Mouse (Mus musculus): ENCODE data around the gene Nxn. TPM values are rescaled to one million over a fixed set of nuclear protein-coding genes. Genes with fewer than 3 reads are reported as not detected.

Gene Nxn
- total RNA-seq, 2 experiments from 2014 or later = 10.1 to 12.2 TPM

DNA sequence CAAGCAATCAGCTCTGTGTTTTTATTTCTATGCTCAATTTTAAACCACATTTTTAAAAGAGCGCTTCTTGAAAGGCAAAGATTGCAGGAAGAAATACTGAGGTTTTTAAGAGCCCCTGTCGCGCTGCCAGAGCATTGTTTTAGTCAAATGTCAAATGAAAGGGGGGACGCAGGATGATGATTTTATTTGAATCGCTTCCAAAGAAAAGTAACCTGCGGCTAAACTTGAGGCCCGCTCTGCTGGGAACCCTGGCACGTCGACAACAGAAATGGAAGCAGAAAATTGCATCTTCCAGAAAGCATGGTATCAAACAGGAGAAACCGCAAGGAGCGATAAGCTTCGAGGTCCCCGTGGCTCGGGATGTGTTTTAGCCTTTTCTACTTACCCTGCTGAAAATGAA is 57.8 kb downstream of the Nxn start:
- no peak for DNase-seq (ENCODE audit: low spot score in 2 of 2)
- intact Hi-C loops (cut with DNase I) = no loop called here

DNA sequence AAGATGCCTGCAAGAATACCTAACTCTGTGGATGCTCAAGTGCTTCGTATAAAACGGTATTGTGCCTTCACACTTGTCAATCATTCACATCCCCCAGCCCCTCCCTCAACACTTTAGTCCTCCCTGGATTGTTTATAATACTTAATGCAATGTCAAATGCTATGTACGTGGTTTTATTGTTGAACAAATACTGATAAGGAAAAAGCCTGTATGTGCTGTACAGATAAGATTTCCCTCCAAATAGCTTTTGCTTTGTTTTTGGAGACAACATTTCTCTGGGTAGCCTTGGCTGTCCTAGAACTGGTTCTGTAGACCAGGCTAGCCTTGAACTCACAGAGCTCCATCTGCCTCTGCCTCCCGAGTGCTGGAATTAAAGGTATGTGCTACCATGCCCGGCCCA is 59.1 kb downstream of the Nxn start:
- DNase-seq (ENCODE audit: low spot score in 2 of 2) = no peak
- intact Hi-C loops (cut with DNase I) = no loop called here

DNA sequence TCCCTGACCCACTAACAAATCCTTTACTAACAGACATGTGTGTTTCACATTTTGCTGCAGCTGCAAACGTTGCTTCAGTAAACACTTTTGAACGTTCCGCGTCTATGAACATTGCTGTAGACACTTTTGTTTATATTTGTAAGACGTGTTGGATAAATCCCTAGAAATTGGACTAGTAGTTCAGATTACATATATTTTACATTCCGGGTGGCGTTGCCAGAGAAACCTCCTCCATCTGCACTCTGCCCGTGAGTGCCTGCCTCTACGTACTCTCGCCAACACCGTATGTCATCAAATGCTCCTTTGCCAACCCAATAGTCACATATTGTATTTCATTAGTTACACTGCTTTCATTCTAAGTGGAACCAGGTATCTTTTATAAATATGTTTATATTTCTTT is 59.8 kb downstream of the Nxn start:
- DNase-seq (ENCODE audit: low spot score in 2 of 2) = no peak
- intact Hi-C loops (cut with DNase I) = no loop called here

- DNase-seq (ENCODE audit: low spot score in 2 of 2) = no peak
- intact Hi-C loops (cut with DNase I) = no loop called here
These were observed 60.3 kb downstream of the Nxn start for GRCm38 (mm10) chr11:76338656-76339055.

GRCm38 (mm10) chr11:76337764-76338163 is 61.2 kb downstream of the Nxn start:
- intact Hi-C loops (cut with DNase I) = no loop called here
- DNase-seq (ENCODE audit: low spot score in 2 of 2) = no peak

DNA sequence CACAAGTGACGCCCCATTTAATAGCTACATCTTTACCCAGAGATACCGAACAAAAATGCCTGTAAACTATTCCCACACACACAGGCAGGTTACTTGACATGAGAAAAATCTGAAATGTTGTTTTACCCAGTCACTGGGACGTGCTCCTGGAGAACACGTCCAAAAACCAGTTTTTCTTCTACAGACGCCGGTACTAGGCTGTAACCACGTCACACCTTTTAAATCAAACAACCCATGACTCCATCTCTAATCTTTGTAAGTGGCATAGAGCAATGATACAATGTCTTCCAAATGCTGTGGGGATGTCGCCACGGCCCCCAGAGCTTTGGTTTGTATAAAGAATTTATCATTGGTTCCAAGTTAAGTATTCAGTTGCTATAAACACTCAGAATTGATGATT is 61.7 kb downstream of the Nxn start:
- intact Hi-C loops (cut with DNase I) = no loop called here
- DNase-seq (ENCODE audit: low spot score in 2 of 2) = no peak

DNA sequence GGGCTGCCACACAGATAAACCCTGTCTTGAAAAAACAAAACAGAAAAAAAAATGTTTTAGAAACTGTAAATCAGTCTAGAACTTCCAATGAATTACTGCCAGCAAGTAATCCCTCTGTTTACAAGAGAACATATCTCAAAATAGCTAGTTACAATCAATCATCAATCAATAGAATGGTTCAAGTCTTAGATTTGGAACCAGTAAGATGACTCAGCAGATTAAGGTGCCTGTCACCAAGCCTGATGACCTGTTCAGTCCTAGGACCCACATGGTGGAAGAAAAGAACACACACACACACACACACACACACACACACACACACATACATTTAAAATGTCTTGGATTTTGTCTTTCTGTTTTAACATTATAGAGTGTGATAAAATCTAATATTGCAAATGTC is 62.7 kb downstream of the Nxn start:
- intact Hi-C loops (cut with DNase I) = no loop called here
- no peak for DNase-seq (ENCODE audit: low spot score in 2 of 2)

- no peak for DNase-seq (ENCODE audit: low spot score in 2 of 2)
- intact Hi-C loops (cut with DNase I) = no loop called here
These were observed 64.0 kb downstream of the Nxn start for GRCm38 (mm10) chr11:76334966-76335365.

DNA sequence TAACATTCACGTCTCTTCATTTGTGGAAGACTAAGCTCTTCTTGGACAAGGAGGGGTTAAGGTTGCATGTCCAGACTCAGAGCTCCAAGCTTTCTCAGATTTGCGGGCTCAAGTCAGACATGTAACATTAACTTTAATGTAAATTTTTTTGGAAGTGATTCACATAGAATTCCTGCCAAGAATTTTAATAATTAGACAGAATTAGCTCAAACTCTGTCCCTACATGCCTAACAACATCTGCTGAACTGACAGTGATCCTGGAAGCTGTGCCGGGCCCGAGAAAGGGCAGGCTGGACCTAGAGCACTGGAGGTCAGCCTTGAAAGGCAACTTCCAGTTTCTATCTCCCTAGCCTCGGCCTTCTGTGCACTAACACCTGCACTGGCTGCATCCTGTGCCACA is 66.7 kb downstream of the Nxn start:
- DNase-seq (ENCODE audit: low spot score in 2 of 2) = no peak
- intact Hi-C loops (cut with DNase I) = no loop called here

DNA sequence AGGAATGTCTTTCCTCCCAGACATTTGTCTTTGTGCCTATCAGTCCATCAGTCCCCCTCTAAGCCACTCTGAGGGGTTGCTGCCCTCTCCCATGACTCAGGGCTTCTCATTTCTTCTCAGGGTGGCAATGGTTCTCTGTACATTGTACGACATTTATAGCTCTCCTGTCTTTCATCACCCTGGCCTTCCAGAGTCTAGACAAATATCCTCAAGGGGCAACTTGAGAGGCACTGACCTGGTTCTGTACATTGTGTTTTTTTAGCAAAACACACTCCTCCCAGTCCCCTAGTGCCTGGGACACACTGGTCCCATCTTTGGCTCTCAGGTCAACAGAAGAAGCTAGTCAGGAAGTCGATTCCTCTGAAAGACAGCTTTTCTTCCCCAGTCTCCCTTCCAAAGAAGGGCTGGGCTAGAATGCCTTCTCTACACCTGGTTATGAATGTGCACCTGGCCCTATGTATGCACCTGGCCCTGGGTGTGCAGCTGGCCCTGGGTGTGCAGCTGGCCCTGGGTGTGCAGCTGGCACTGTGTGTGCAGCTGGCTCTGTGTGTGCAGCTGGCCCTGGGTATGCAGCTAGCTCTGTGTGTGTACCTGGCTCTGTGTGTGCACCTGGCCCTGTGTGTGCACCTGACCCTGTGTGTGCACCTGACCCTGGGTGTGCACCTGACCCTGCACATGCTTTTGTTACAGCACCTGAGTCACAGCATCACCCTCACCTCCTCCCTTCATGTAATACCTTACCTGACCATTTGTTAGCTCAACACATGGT is 70.2 kb downstream of the Nxn start:
- no peak for DNase-seq (ENCODE audit: low spot score in 2 of 2)
- intact Hi-C loops (cut with DNase I) = no loop called here

- intact Hi-C loops (cut with DNase I) = no loop called here
- DNase-seq (ENCODE audit: low spot score in 2 of 2) = no peak
These were observed 70.9 kb downstream of the Nxn start for GRCm38 (mm10) chr11:76328084-76328483.

DNA sequence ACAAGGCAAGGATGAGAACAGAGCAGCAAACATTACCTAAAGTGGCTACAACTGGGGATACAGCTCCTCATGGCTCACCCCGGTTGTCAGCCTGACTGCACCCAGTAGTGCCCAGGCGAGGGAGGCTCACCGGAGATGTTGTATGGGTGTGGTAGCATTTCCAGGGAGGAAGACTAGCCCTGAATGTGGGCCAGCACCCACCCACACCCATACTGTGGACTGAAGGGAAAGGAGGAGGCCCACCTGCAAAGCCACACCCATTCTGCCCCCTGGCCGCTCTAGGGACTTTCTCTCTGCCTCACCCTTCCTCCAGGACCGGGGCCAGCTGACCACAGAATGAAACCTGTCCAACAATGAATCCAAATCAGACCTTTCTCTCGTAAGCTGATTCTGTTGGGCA is 72.3 kb downstream of the Nxn start:
- intact Hi-C loops (cut with DNase I) = no loop called here

GRCm38 (mm10) chr11:76326051-76326450 is 72.9 kb downstream of the Nxn start:
- intact Hi-C loops (cut with DNase I) = no loop called here
- no peak for DNase-seq (ENCODE audit: low spot score in 2 of 2)

More for the DNA sequence above, 72.3 kb downstream of the Nxn start:
- DNase-seq (ENCODE audit: low spot score in 2 of 2) = no peak

DNA sequence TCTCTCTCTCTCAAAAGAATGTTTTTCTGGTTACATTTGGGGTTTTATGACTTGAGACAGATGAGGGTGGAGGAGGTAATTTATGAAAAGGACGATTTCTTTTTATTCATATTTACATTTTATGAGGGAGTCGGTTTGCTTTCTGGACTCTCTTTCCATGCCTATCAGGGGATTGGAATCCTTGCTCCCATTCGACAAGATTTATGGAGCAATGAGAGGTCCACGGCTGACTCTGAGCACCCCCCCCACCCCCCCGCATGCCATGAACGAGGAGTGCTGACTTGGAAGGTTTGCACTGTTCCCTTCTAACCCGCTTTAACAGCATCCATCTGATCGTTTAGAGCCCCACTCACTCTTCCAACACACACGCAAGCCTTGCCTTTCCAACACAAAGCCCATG is 74.1 kb downstream of the Nxn start:
- intact Hi-C loops (cut with DNase I) = no loop called here
- no peak for DNase-seq (ENCODE audit: low spot score in 2 of 2)

DNA sequence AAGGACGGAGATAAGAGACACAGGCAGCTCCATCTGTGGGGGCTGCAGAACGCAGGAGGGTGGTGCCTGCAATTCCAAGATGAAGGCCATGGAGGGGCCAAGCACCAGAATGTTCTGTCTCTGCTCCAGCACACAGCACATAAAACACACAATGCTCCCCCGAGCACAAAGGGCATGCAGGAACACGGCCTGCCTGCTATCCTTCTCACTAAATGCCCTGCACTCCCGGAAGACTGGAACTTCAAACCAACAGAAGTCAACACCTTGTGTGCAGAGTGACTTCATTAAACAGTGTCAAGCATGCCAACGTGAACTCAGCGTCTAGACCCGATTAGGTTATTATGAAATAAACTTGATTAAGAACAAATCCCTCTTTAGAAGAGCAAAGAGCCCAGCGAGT is 74.7 kb downstream of the Nxn start:
- DNase-seq (ENCODE audit: low spot score in 2 of 2) = no peak
- intact Hi-C loops (cut with DNase I) = no loop called here

DNA sequence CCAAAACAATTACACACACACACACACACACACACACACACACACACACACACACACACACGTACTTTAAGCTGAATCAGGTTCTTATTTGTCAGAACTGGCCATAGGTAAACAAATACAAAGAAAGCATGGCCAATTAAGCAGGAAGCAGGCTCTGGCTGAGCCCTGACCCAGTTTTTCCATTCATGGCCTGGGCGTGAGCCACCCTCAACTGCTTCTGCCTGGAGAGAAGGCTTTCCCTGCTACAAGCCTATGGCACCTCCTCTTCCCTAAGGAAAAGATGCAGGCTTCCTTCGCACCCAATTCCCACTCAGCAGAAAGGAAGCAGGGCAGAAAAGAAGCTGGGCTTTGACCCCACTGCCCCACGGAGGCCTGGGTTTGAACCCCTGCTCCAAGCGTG is 76.0 kb downstream of the Nxn start:
- intact Hi-C loops (cut with DNase I) = no loop called here
- no peak for DNase-seq (ENCODE audit: low spot score in 2 of 2)

DNA sequence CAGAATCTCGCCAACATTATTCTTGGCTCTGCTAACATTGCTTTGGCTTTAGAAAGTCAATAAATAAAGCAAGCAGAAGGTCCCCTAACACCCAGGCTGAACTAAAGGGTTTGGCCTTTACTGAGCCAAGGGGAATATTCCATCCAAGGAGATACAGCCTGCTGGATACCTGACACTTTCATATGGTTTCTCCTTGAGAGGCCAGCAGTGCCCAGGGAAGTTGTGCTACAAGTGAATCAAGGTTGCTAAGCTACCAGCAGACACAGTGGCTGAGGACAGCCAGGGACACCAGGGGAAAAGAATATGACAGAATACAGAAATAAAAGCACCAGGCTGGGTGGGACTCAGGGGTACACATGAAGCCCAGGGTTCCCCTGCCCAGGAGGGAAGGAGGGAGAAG is 76.9 kb downstream of the Nxn start:
- intact Hi-C loops (cut with DNase I) = no loop called here
- DNase-seq (ENCODE audit: low spot score in 2 of 2) = peak in 1 of 2 experiments; percentile 14

DNA sequence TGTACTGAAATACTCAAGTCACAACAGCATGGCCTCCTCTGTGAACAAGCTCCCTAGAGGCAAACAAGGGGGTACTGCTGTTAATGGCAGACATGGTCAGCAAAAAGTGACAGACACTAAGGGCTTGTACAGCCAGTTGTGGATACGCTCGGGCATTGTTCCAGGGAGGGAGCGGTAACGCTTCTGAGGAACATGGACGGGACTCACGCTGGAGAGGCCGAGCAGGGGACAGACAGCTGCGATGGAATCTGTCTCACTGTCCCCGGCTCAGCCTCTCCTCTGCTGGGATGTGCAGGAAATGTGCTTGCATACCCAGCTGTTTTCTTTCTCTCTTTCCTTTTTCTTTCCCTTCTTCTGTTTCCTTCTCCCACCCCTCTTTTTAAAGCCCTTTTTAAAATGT is 78.5 kb downstream of the Nxn start:
- no peak for DNase-seq (ENCODE audit: low spot score in 2 of 2)
- intact Hi-C loops (cut with DNase I) = no loop called here

GRCm38 (mm10) chr11:76319714-76320435 is 79.1 kb downstream of the Nxn start:
- no peak for DNase-seq (ENCODE audit: low spot score in 2 of 2)
- intact Hi-C loops (cut with DNase I) = no loop called here

- intact Hi-C loops (cut with DNase I) = no loop called here
- DNase-seq (ENCODE audit: low spot score in 2 of 2) = no peak
These were observed 81.0 kb downstream of the Nxn start for GRCm38 (mm10) chr11:76317904-76318303.

DNA sequence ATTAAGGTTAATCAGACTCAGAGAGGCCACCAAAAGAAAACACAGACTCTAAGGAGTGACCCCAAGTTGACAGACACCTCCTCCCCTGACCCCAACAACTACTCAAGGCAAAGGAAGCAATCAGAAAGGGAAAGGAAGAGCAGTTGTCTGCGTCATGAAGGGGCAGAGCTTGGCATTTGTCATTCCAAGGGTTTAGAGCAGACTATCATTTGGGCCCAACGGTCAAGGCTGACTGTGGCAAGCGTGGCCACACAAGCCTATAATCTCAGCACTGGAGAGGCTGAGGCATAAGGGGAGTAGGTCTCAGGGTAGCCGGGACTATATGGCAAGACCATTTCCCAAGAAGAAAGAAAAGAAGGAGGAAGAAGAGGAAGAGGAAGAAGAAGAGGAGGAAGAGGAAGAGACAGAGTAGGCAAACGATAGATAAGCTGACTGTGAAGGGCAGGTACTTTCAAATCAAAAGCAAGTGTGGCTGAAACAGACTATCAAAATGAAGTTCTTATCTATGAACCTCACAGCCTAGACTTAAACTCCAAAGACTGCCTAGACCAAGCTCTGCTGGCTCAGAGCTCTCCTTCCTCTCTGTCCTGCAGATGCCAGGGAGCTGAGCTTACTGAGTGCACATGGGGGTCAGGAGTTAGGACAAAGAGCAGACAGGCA is 83.0 kb downstream of the Nxn start:
- intact Hi-C loops (cut with DNase I) = no loop called here
- DNase-seq (ENCODE audit: low spot score in 2 of 2) = no peak

Measured in left cerebral cortex, postnatal 14 days (tissue).